Mouse (Mus musculus): ENCODE data around the gene Ccdc85c.

GRCm38 (mm10) chr12:108240953-108241588 lies 34.2 kb downstream of the Ccdc85c start:
- TF ChIP-seq CTCF (IDR thresholded peaks at IDR 0.05; ENCODE audit: low read depth) (peak; percentile 29), EP300 (optimal IDR thresholded peaks at IDR 0.05) (no peak)

Data from stomach, postnatal 0 days (tissue).